In genomic region chr3:132871318-132871904, GRCm38 (mm10) we compare ENCODE assay signal across 8 mouse cellular contexts.
DNase-seq lines count a peak whose midpoint lies in the region; ATAC-seq lines count a peak whose summit lies in the region.

No protein-coding gene starts in this region.

- H3K9me3 ChIP-seq in liver, embryonic 11.5 days (ENCODE audit: control insufficient read depth, low read length), result no peaks in the 10 kb centered on the region
- no peaks in the 10 kb centered on the region for H3K9me3 ChIP-seq in forebrain, embryonic 13.5 days (replicated peaks)
- H3K9me3 ChIP-seq in midbrain, embryonic 13.5 days, result no peaks in the 10 kb centered on the region

- peak; percentile 23; the same call in 1 of the 2 replicates for ATAC-seq in liver, embryonic 11.5 days (replicated peaks; ENCODE audit: low FRiP score)
- ATAC-seq in forebrain, embryonic 13.5 days, result no peak
- ATAC-seq in midbrain, embryonic 13.5 days, result no peak

- DNase-seq in liver, embryonic 11.5 days (ENCODE audit: low spot score), result no peak
- no peak for DNase-seq in liver
- peak; percentile 20 for DNase-seq in cerebellum, adult 9-11 months
- DNase-seq in kidney, adult 11 months, result peak; percentile 83
- peak; percentile 42 for DNase-seq in lung, postnatal 25 days (ENCODE audit: low spot score)
- DNase-seq in testis, postnatal 10 days (ENCODE audit: low spot score), result no peak

- H3K27ac ChIP-seq in liver, embryonic 11.5 days (ENCODE audit: low read depth, low read length), result no peak overlapping the region
- H3K27ac ChIP-seq in forebrain, embryonic 13.5 days, result no peak overlapping the region
- no peak overlapping the region for H3K27ac ChIP-seq in midbrain, embryonic 13.5 days

- 71% methylated on average over 9 of the region's 9 CpGs for WGBS in liver, embryonic 11.5 days
- 90% methylated on average over 9 of the region's 9 CpGs for WGBS in forebrain, embryonic 13.5 days
- WGBS in midbrain, embryonic 13.5 days, result 95% methylated on average over 9 of the region's 9 CpGs

- no peak overlapping the region for H3K4me3 ChIP-seq in liver, embryonic 11.5 days (ENCODE audit: low read depth, low read length)
- H3K4me3 ChIP-seq in forebrain, embryonic 13.5 days, result no peak overlapping the region
- H3K4me3 ChIP-seq in midbrain, embryonic 13.5 days (replicated peaks), result no peak overlapping the region

- H3K36me3 ChIP-seq in liver, embryonic 11.5 days (ENCODE audit: control insufficient read depth, insufficient read depth, low read length), result no peaks in the 10 kb centered on the region
- H3K36me3 ChIP-seq in forebrain, embryonic 13.5 days (ENCODE audit: poor library complexity, severe bottlenecking), result no peaks in the 10 kb centered on the region
- no peaks in the 10 kb centered on the region for H3K36me3 ChIP-seq in midbrain, embryonic 13.5 days

- H3K9ac ChIP-seq in liver, embryonic 11.5 days (ENCODE audit: low read depth, low read length), result no peak overlapping the region
- H3K9ac ChIP-seq in forebrain, embryonic 13.5 days, result no peak overlapping the region
- H3K9ac ChIP-seq in midbrain, embryonic 13.5 days (replicated peaks), result no peak overlapping the region

- no peak overlapping the region for H3K4me2 ChIP-seq in liver, embryonic 11.5 days
- H3K4me2 ChIP-seq in forebrain, embryonic 13.5 days, result no peak overlapping the region
- no peak overlapping the region for H3K4me2 ChIP-seq in midbrain, embryonic 13.5 days (replicated peaks)

- no peaks in the 10 kb centered on the region for H3K4me1 ChIP-seq in liver, embryonic 11.5 days (replicated peaks; ENCODE audit: control insufficient read depth, insufficient read depth, low read length)
- 0 out of 2 replicates have a peak, but pooled peaks cover 3% of the 10 kb centered on the region for H3K4me1 ChIP-seq in forebrain, embryonic 13.5 days
- peaks cover 8% of the 10 kb centered on the region for H3K4me1 ChIP-seq in midbrain, embryonic 13.5 days (replicated peaks)

- H3K27me3 ChIP-seq in liver, embryonic 11.5 days (replicated peaks; ENCODE audit: control insufficient read depth, insufficient read depth, low read length), result no peaks in the 10 kb centered on the region
- no peaks in the 10 kb centered on the region for H3K27me3 ChIP-seq in forebrain, embryonic 13.5 days
- no peaks in the 10 kb centered on the region for H3K27me3 ChIP-seq in midbrain, embryonic 13.5 days

Comparison
In these comparisons a context has a peak if more than half of its experiments do, and no peak if none do; other contexts are left out.
1. DNase-seq: peak in cerebellum, adult 9-11 months (single experiment), kidney, adult 11 months (single experiment) and lung, postnatal 25 days (single experiment); none in liver, embryonic 11.5 days (single experiment), liver (single experiment) and testis, postnatal 10 days (single experiment).